Mouse (Mus musculus) MEL (cell line): ENCODE results near the gene 4930438A08Rik. TPM values are rescaled to one million over a fixed set of nuclear protein-coding genes. Genes with fewer than 3 reads are reported as not detected.

Source experiments
- DNase-seq: peaks from one replicate; pipeline ENCODE4 v3.0.0; 2011; ENCODE audit warnings: low read depth, low spot score
- H3K27ac ChIP-seq: 2 replicates; pipeline ENCODE4 v1.5.1; 2012; ENCODE audit warnings: low read depth, mild to moderate bottlenecking, control low read depth, low read length, moderate library complexity; ENCODE audit not compliant: control insufficient read depth
- H3K27me3 ChIP-seq, 2 experiments: fragments of 150-350 bp in 1 of 2; sonication (generic) in 1 of 2; 2 replicates each; pipeline ENCODE4 v1.6.1; 2012; ENCODE audit warnings: low read length in 2 of 2, mild to moderate bottlenecking in 2 of 2, improper control_type of control experiment in 1 of 2, moderate library complexity in 1 of 2; ENCODE audit not compliant: insufficient read depth in 2 of 2, control insufficient read depth in 1 of 2
- H3K36me3 ChIP-seq, 2 experiments: 2 replicates each; pipeline ENCODE4 v1.6.1; 2012 to 2014; ENCODE audit warnings: low read length in 2 of 2, improper control_type of control experiment in 1 of 2, inconsistent platforms in 1 of 2, mild to moderate bottlenecking in 1 of 2; ENCODE audit not compliant: insufficient read depth in 2 of 2, control insufficient read depth in 1 of 2
- H3K4me1 ChIP-seq, 2 experiments: fragments of 150-350 bp in 1 of 2; sonication (generic) in 1 of 2; 2 replicates each; pipeline ENCODE4 v1.6.1; 2012; ENCODE audit warnings: low read length in 2 of 2, improper control_type of control experiment in 1 of 2, mild to moderate bottlenecking in 1 of 2; ENCODE audit not compliant: insufficient read depth in 2 of 2, control insufficient read depth in 1 of 2
- H3K4me3 ChIP-seq, 2 experiments: fragments of 150-350 bp in 1 of 2; sonication (generic) in 1 of 2; 2 replicates each; pipeline ENCODE4 v1.5.1; 2012; ENCODE audit warnings: low read depth in 2 of 2, low read length in 2 of 2, mild to moderate bottlenecking in 2 of 2, moderate library complexity in 2 of 2, control low read depth in 1 of 2, improper control_type of control experiment in 1 of 2; ENCODE audit not compliant: control insufficient read depth in 1 of 2, insufficient read depth in 1 of 2
- H3K79me2 ChIP-seq: 2 replicates; pipeline ENCODE4 v1.6.1; 2012; ENCODE audit warnings: mild to moderate bottlenecking, low read length, moderate library complexity; ENCODE audit not compliant: control insufficient read depth, poor library complexity, insufficient read depth
- H3K9ac ChIP-seq: 2 replicates; pipeline ENCODE4 v1.6.1; 2012; ENCODE audit warnings: low read depth, mild to moderate bottlenecking, control low read depth, low read length, moderate library complexity; ENCODE audit not compliant: control insufficient read depth, poor library complexity, severe bottlenecking
- H3K9me3 ChIP-seq: fragments of 150-350 bp; sonication (generic); replicated peaks from 2 replicates; pipeline ENCODE4 v1.6.1; 2012; ENCODE audit warnings: mild to moderate bottlenecking, low read length, improper control_type of control experiment, moderate library complexity; ENCODE audit not compliant: insufficient read depth
- BHLHE40 ChIP-seq: IDR thresholded peaks from 2 replicates; pipeline ENCODE4 v1.6.1; 2012; ENCODE audit warnings: low read depth, mild to moderate bottlenecking, inconsistent platforms, low read length, improper control_type of control experiment, borderline replicate concordance
- CHD2 ChIP-seq: IDR thresholded peaks from 2 replicates; pipeline ENCODE4 v1.6.1; 2011; ENCODE audit warnings: low read length, improper control_type of control experiment
- CTCF ChIP-seq, 3 experiments: IDR thresholded peaks in 2 of 3; conservative IDR thresholded peaks in 1 of 3; 2 replicates each; pipeline ENCODE4 v1.5.1; 2011 to 2012; ENCODE audit warnings: low read length in 3 of 3, low read depth in 2 of 3, mild to moderate bottlenecking in 2 of 3, improper control_type of control experiment in 1 of 3, inconsistent platforms in 1 of 3, mixed read lengths in 1 of 3, moderate library complexity in 1 of 3; ENCODE audit not compliant: control insufficient read depth in 1 of 3, insufficient read depth in 1 of 3, poor library complexity in 1 of 3, severe bottlenecking in 1 of 3
- ELF1 ChIP-seq: IDR thresholded peaks from 2 replicates; pipeline ENCODE4 v1.6.1; 2014; ENCODE audit warnings: low read depth, mild to moderate bottlenecking, inconsistent platforms, low read length, improper control_type of control experiment, moderate library complexity
- EP300 ChIP-seq, 2 experiments: IDR thresholded peaks; 2 replicates each; pipeline ENCODE4 v1.6.1; 2011; ENCODE audit warnings: improper control_type of control experiment in 2 of 2, low read length in 2 of 2, low read depth in 1 of 2, mild to moderate bottlenecking in 1 of 2
- ETS1 ChIP-seq: IDR thresholded peaks from 2 replicates; pipeline ENCODE4 v1.6.1; 2012; ENCODE audit warnings: low read depth, mild to moderate bottlenecking, inconsistent platforms, low read length, improper control_type of control experiment, moderate library complexity
- GABPA ChIP-seq: IDR thresholded peaks from 2 replicates; pipeline ENCODE4 v1.6.1; 2012; ENCODE audit warnings: low read depth, mild to moderate bottlenecking, inconsistent platforms, low read length, improper control_type of control experiment, moderate library complexity
- HCFC1 ChIP-seq: IDR thresholded peaks from 2 replicates; pipeline ENCODE4 v1.6.1; 2012; ENCODE audit warnings: low read depth, mild to moderate bottlenecking, inconsistent platforms, low read length, improper control_type of control experiment, moderate library complexity
- MAFK ChIP-seq: IDR thresholded peaks from 2 replicates; pipeline ENCODE4 v1.6.1; 2011; ENCODE audit warnings: low read depth, mild to moderate bottlenecking, low read length, improper control_type of control experiment, borderline replicate concordance
- NRF1 ChIP-seq: IDR thresholded peaks from 2 replicates; pipeline ENCODE4 v1.6.1; 2014; ENCODE audit warnings: low read depth, mild to moderate bottlenecking, inconsistent platforms, low read length, improper control_type of control experiment, moderate library complexity; ENCODE audit not compliant: poor library complexity, insufficient read depth, severe bottlenecking
- POLR2AphosphoS5 ChIP-seq: IDR thresholded peaks from 2 replicates; pipeline ENCODE4 v1.6.1; 2012; ENCODE audit warnings: low read depth, borderline replicate concordance, mild to moderate bottlenecking, inconsistent platforms, low read length, moderate library complexity, mixed read lengths
- RCOR1 ChIP-seq: IDR thresholded peaks from 2 replicates; pipeline ENCODE4 v1.6.1; 2012; ENCODE audit warnings: low read depth, mild to moderate bottlenecking, inconsistent platforms, low read length, improper control_type of control experiment
- SMC3 ChIP-seq: IDR thresholded peaks from 2 replicates; pipeline ENCODE4 v1.6.1; 2011; ENCODE audit warnings: low read depth, low read length, improper control_type of control experiment
- TAL1 ChIP-seq: IDR thresholded peaks from 2 replicates; pipeline ENCODE4 v1.6.1; 2012; ENCODE audit warnings: mild to moderate bottlenecking, inconsistent platforms, low read length, moderate library complexity, mixed read lengths
- TBP ChIP-seq: IDR thresholded peaks from 2 replicates; pipeline ENCODE4 v1.8.0; 2011; ENCODE audit warnings: low read depth, low read length, improper control_type of control experiment
- ZMIZ1 ChIP-seq: IDR thresholded peaks from 2 replicates; pipeline ENCODE4 v1.6.1; 2012; ENCODE audit warnings: low read depth, mild to moderate bottlenecking, inconsistent platforms, low read length, improper control_type of control experiment, moderate library complexity
- ZNF384 ChIP-seq: IDR thresholded peaks from 2 replicates; pipeline ENCODE4 v1.6.1; 2012; ENCODE audit warnings: low read depth, mild to moderate bottlenecking, inconsistent platforms, low read length, improper control_type of control experiment
- polyA plus RNA-seq, 2 experiments: library from polyadenylated mRNA; stranded (reverse) in 1 of 2; unstranded in 1 of 2; fragments of >175 nt in 1 of 2; fragments of >200 nt in 1 of 2; gene quantifications; 2 replicates each; pipeline versions ENCODE4 v1.2.1 to v1.2.4; 2012; ENCODE audit warnings: low replicate concordance in 2 of 2, low read depth in 1 of 2; ENCODE audit not compliant: insufficient read length in 2 of 2, insufficient read depth in 1 of 2, missing spikeins in 1 of 2
- total RNA-seq: library from RNA; depleted of rRNA; stranded (reverse); fragments of 300-350 nt; gene quantifications from 2 replicates; pipeline ENCODE4 v1.2.3, GENCODE M21; 2012

The 4930438A08Rik gene
- total and polyA plus RNA-seq, 3 experiments, result not detected

GRCm38 (mm10) chr11:58268285-58268684 is 6.3 kb upstream of the 4930438A08Rik start:
- peaks cover 5 to 6% of the 10 kb centered on the region in 2 experiments; a peak in 3 of 4 replicates for H3K27me3 ChIP-seq
- H3K36me3 ChIP-seq, result no peaks in the 10 kb centered on the region
- H3K9ac ChIP-seq, result no peak overlapping the region
- no peaks in the 10 kb centered on the region for H3K79me2 ChIP-seq
- H3K4me3 ChIP-seq, result no peak overlapping the region
- no peaks in the 10 kb centered on the region; a peak in 1 of 4 replicates for H3K4me1 ChIP-seq
- TF ChIP-seq POLR2AphosphoS5 (no peak), ETS1 (no peak), TBP (no peak), HCFC1 (no peak), SMC3 (no peak), BHLHE40 (no peak)
- H3K27ac ChIP-seq, result no peak overlapping the region
- no peak for DNase-seq
- H3K9me3 ChIP-seq, result no peaks in the 10 kb centered on the region

- Histone ChIP-seq H3K9ac (no peak overlapping the region), H3K4me1 (no peaks in the 10 kb centered on the region), H3K36me3 (no peaks in the 10 kb centered on the region), H3K27ac (no peak overlapping the region), H3K4me3 (no peak overlapping the region), H3K27me3 (peaks cover 22 to 28% of the 10 kb centered on the region in 2 experiments), H3K9me3 (no peaks in the 10 kb centered on the region), H3K79me2 (no peaks in the 10 kb centered on the region)
- no peak for TF ChIP-seq RCOR1
- no peak for TF ChIP-seq ZNF384
- no peak for TF ChIP-seq ELF1
- TF ChIP-seq GABPA, result no peak
- no peak for TF ChIP-seq NRF1
- TF ChIP-seq MAFK, result no peak
- TF ChIP-seq HCFC1, result no peak
- no peak for TF ChIP-seq TAL1
- no peak for TF ChIP-seq CHD2
- no peak for TF ChIP-seq EP300 (IDR thresholded peaks at IDR 0.05; ENCODE audit: low read depth in 1 of 2, low read length in 2 of 2)
- no peak for TF ChIP-seq CTCF (IDR thresholded peaks at IDR 0.05 in 2 of 3, conservative IDR thresholded peaks at IDR 0.05 in 1 of 3; ENCODE audit: control insufficient read depth in 1 of 3, insufficient read depth in 1 of 3, low read depth in 2 of 3, low read length in 3 of 3, poor library complexity in 1 of 3, severe bottlenecking in 1 of 3)
- no peak for TF ChIP-seq ZMIZ1
- no peak for DNase-seq
Observed at GRCm38 (mm10) chr11:58275756-58276155, 1.2 kb downstream of the 4930438A08Rik start.
